Mouse (Mus musculus): ENCODE results near the gene Rps6kb2.

DNA sequence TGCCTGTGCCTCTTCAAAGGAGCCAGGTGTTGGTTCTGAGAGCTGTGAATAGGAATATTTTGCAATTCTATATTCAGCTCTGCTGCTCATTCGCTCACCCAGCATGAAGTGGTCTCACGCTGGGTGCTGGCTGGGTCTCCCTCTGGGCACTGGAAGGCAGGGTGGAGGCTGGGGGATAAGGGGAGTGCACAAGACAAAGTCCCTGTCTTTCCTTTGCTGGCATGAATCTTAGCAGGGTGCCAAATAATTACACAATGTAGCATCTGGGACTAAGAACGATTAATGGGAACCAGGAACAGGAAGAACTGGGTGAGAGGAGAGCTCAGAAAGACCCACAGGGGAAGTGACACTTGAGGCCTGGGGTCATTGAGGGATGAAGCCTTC lies 16.1 kb downstream of the Rps6kb2 start:
- TF ChIP-seq CTCF (IDR thresholded peaks at IDR 0.05; ENCODE audit: extremely low read depth, insufficient read depth, low read length) = no peak
- no peak for TF ChIP-seq POLR2A (IDR thresholded peaks at IDR 0.05; ENCODE audit: extremely low read depth, insufficient read depth, low read length)
